Mouse (Mus musculus) c-Kit-positive CD71-positive TER-119-negative erythroid progenitor cells, embryonic 14.5 days (primary cell): ENCODE data around the gene Cstb.
A peak's percentile ranks its signal among the peaks of the same experiment; 100 is the strongest.
"Not testable (repeated sequence)": the region's sequence is repeated elsewhere in the genome, so short reads cannot be mapped to it uniquely, and the experiment has no call there.

ENCODE experiments used
- DNase-seq: peaks from one replicate; pipeline ENCODE4 v3.0.0-alpha.2; 2013; ENCODE audit warnings: low read depth

Cstb gene

GRCm38 (mm10) chr10:78425181-78426041 lies at the start of gene Cstb:
Gene Cstb (plus strand): TSS chr10:78425669.
- peak; percentile 78 for DNase-seq

- no peak for DNase-seq
Measured at GRCm38 (mm10) chr10:78378516-78378915, 47.0 kb upstream of the Cstb start.

- DNase-seq, result no peak
Measured at GRCm38 (mm10) chr10:78383567-78383966, 41.9 kb upstream of the Cstb start.

DNA sequence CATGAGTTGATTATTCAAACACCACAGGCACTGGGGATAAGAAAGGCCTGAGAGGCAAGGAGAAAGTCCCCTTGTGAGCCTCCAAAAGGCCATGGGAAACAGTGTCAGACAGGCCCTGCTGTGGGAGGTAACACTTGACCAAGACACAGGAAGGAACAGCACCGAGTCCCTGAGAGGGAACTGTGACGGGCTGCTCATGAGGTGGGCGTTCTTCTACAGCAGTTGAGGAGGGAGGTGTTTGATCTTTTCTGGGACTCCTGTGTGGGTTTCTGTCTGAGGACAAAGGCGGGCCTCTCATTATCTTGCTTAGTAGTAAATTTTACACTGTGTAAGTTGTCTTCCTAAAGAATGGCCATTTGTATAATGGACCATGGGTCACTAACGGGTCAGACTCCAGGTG lies 39.9 kb upstream of the Cstb start:
- no peak for DNase-seq

DNA sequence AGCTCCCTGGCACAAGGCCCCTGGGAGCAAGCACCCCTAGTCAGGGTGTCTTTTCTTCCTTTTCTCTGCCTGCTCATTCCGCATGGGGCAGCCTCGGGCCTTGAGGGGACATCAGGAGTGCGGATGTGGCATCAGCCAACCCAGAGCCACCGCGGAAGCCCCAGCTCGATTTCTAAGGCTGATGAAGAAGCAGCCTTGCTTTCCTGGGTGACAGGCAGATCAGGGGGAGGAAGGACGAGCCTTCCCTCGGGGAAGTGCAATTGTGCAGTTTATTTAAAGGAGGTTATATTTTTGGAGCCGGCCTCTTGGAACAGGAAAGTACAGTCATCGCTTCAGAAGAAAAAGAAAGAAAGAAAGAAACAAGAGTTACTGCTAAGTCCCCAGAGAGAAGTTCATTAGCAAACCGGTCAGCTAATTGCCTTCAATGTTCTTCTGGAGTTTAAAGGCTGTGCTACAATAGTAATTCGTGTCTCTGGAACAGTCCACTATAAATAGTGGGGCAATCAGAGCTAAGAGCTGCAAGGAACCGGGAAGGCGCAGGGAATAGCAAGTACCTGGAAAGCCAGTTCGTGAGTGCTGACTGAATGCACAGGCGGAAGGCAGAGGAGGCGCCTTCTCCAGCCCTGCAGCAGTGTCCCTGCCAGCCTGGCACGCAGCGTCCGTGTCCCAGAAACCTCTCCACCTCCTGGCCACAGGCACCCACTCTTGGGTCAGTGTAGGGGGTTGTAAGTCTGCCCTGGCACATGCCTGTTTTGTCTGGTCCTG lies 37.1 kb upstream of the Cstb start:
- DNase-seq, result no peak

GRCm38 (mm10) chr10:78390982-78391470 lies 34.4 kb upstream of the Cstb start:
- DNase-seq, result no peak

DNA sequence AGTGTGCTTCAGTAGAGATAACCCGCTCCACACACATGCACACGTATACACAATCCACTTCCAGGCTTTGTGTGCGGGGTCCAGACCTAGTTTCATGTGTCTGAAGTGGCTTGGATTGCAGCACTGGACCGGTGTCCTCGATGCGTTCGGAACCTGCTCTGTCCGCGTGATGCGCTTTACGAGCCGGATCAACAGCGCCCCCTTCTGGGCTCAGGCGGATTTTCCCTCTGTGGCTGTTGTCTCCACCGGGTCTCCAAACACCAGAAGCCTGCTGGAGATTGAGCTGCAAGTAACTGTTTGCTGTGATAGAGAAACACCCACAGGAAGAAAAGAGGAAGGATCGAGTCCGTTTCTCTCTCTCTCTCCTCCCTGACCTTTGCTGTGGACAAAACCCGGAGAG lies 33.4 kb upstream of the Cstb start:
- peak; percentile 63 for DNase-seq

GRCm38 (mm10) chr10:78395377-78395776 lies 30.1 kb upstream of the Cstb start:
- no peak for DNase-seq

DNA sequence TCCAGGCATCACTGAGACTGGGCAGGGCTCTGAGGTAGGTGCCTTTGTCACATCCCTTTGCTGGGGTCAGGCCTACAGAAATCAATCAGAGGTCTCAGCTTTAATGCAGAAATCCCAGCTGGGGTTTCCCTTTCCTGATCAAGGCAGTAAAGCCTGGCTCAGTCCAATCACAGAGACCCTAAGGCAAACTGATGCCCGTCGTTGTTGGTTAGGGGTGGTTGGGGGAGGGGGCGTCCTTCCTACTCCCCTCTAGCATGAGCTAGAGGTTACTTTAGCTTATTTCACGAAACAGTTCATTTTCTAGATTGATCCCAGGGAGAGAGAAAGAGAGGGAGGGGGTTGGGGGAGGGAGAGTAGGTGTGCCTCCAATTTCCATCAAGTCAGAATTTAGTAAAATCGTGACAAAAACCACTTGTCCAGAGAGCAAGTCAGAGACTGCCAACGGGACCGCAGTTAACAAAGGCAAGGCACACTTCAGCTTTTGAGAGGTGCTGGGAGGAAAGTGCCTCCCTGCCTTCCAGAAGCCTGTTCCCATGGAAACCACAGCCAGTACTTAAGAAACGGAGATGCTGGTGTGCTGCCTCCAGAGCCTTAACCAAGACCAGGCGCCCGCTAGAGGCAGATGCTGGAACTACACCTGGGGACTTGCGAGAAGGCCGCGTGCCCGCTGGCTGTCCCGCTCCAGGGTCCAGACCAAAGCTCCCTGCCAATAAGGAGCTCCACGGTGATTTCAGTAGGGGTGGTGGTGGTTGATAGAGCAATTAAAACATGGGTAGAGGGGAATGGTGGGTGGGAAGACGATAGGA lies 29.4 kb upstream of the Cstb start:
- peak; percentile 85 for DNase-seq

GRCm38 (mm10) chr10:78396625-78396885 lies 28.9 kb upstream of the Cstb start:
- DNase-seq, result no peak

DNA sequence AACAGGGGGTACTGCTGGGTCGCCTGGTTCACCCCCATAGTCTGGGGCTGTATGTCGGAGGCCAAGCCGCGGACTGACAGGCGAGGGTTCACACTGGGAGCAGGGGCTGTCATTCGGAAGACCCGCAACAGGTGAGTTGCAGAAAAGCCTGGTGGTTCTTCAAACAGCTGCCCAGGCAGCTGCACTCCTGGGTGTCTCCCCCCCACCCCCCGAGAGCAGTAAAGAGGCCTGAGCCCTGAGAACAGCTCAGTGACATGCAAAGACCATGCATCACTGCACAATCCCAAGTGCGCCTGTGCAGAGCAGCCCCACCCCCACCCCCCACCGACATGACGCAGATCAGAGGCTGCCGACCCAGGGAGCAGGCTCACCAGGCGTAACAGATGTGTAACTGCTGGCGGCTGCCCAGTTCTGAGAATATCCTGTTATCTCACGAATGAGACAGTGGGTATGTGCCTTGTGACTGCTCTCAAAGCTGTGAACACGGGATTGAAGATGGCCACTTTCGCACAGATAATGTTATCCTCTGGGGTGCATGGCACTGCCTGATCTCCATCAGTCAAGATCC lies 26.3 kb upstream of the Cstb start:
- peak; percentile 82 for DNase-seq

GRCm38 (mm10) chr10:78401127-78401526 lies 24.3 kb upstream of the Cstb start:
- DNase-seq, result no peak

DNA sequence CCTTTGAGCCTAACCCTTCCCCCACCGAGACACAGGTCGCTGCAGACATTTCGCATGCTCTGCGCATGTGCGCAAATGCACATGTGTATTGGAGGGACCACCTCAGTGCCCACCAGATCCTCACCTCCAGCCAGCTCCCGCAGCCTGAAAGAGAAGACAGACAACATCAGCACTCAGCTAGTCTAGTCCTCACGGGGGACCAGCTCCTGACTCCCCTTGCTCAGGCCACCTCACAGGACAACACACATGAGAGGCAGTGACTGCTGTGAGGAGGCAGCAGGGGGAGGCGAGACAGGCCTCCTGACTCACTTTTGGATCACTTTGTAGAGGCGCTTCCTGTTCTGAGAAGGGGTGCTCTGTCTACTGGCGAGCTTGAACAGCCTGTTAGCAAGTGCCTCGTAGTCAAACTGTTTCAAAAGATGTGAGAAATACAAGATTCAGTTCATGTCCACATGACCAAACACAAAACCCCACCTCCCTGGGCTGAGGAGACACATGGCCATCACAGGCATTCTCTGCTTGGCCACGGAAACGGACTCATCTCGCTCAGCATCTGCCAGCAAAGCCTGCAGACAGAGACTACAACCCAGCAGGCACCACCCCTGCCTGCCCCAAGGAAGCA lies 23.1 kb upstream of the Cstb start:
- DNase-seq, result no peak

DNA sequence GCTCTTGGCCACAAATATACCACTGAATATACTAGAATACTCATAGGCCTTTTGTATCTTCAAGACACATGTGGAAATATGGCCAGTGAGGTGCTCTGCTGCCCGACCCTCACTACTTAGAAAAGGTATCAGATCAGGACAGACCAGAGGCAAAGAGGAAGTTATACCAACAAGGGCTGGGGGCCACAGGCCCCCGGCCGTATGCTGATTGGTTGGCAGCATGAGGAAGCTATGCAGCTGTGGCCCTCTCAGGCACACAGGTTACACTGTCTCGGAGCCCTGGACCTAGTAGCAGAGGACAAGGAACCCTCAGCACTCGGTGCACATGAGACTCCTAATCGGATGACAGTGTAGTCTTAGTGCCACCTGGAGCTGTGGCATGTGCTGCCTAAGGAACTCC lies 19.3 kb upstream of the Cstb start:
- DNase-seq, result no peak

DNA sequence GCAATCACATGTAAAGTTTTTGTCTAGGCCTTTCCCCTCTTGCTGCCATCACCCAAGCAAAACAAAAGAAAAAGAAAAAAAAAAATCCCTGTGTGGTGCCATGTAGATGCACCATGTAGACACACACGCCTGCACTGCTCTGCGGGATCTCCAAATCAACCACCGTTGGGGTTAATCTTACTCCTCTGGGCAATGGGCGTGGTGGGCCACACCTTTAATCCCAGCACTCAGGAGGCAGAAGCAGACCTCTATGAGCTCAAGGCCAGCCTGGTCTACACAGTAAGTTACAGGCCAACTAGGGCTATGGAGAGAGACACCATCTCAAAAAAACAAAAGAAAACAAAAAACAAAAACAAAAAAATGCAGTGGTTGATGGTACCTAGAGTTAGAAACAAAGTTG lies 18.3 kb upstream of the Cstb start:
- no peak for DNase-seq

DNA sequence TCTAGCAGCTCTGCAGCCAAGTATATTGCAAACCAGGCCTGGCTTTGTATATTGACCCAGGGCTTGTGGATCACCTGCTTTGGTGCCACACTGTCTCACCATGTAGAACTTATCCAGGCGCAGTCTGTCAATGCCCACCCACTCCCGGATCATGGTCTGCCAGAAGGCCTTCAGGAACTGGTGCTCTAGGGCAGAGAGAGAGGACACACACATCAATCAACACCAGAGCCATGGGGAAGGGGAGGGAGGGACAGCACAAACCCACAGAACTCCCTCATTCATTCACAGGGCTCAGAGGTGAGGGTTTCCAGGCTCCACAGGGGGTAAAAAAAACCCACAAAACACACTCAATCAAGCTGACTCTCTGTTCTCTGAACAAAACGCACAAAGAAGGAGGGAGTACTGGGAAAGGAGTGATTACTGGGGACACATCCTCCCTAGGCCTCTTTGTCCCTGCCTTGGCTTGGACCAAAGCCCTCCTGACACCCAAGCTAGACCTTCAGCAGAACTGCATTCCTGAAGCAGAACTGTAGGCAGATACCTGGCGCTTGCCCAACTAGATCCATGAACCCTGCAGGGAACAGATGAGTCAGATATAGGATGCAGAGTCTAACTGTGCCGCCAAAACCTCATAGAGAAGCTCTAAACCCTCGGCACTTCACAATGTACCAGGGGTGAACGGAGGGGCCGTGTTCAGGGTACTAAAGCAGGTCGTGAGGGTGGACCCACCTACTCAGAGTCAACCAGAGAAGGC lies 16.3 kb upstream of the Cstb start:
- no peak for DNase-seq

- DNase-seq, result no peak
Measured at GRCm38 (mm10) chr10:78411851-78412250, 13.6 kb upstream of the Cstb start.

DNA sequence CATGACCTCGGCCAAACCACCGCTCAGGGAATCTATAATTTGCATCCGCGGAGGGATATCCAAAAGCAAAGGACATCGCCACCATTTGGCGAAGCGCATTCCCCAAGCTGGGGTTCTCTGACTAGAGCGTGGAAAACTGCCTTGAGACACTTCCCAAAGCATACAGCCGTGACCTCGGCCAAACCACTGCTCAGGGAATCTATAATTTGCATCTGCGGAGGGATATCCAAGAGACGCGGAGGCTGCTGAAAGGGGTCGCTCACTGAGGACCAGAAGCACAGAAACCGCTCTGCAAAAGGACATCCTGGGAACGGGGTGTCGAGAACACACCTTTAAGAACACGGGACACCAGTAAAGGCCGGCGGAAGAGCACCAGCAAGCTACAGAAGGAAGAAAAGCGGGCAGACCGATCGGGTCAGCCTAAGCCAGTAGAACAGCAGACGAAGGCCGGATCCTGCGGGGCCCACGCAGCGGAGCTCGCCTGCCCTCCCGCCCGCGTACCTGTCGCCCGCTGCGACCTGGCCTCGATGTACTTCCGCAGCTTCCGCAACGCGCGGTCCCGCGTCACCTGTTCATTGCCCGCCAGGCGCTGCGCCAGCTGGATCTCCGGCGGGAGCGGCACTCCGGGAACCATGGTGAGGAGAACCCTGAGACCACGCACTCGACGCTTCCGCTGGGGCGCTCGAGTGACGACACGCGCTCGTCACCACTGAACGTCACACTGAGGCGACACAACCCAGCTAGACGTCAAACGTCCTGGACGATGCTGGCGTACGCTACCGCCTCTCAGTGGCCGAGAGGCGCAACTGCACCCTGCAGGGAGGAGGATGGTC lies 12.9 kb upstream of the Cstb start, which contains the start of gene Rrp1:
Gene Rrp1 (minus strand): TSS at position 725 of the 833 bp plus-strand sequence.
- DNase-seq, result peak; percentile 96

DNA sequence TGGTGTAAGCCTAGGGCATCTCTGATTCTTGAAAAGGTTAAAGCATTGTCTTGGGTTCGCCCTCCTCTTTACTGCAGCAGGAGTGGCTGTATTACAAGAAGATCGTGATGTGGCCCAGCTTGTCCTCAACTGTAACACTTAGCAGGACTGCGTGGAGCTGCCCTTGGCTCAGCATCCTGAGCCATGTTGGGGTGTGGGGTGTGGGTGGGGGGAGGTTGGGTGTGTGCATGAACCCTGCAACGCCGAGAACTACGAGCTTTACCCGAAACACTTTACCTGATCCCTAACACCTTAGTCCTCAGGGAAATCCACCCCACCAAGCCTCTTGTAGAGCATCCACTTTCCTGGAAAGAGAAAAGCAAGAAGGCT lies 12.3 kb upstream of the Cstb start:
- DNase-seq, result no peak

DNA sequence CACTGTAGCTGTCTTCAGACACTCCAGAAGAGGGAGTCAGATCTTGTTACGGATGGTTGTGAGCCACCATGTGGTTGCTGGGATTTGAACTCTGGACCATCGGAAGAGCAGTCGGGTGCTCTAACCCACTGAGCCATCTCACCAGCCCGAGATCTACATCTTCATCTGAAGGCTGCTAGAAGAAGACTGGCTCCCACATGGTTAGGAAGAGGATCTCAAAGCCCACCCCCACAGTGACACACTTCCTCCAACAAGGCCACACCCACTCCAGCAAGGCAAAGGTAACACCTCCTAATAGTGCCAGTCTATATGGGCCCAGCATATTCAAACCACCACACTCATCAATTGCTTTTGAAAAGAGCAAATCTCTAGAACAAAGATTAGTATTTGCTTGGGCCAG lies 10.5 kb upstream of the Cstb start:
- DNase-seq, result not testable (repeated sequence)
